Mouse (Mus musculus): ENCODE data around the gene Cnn2.
A peak's percentile ranks its signal among the peaks of the same experiment; 100 is the strongest.
"Not testable (repeated sequence)": the region's sequence is repeated elsewhere in the genome, so short reads cannot be mapped to it uniquely, and the experiment has no call there.

Cnn2 gene

GRCm38 (mm10) chr10:79988506-79989271, at the start of gene Cnn2:
Cnn2 (plus strand) TSS chr10:79988584.
- peak; percentile 51 for DNase-seq (ENCODE audit: low spot score)

GRCm38 (mm10) chr10:79940749-79941148, 47.6 kb upstream of the Cnn2 start:
- no peak for DNase-seq (ENCODE audit: low spot score)

- DNase-seq (ENCODE audit: low spot score), result no peak
These were observed 45.4 kb upstream of the Cnn2 start for GRCm38 (mm10) chr10:79942988-79943387.

GRCm38 (mm10) chr10:79943471-79943901, 44.9 kb upstream of the Cnn2 start:
- no peak for DNase-seq (ENCODE audit: low spot score)

- no peak for DNase-seq (ENCODE audit: low spot score)
These were observed 42.7 kb upstream of the Cnn2 start for GRCm38 (mm10) chr10:79945507-79946234.

- DNase-seq (ENCODE audit: low spot score), result no peak
These were observed 41.5 kb upstream of the Cnn2 start for GRCm38 (mm10) chr10:79946752-79947322.

- no peak for DNase-seq (ENCODE audit: low spot score)
These were observed 40.9 kb upstream of the Cnn2 start for GRCm38 (mm10) chr10:79947502-79947901.

- DNase-seq (ENCODE audit: low spot score), result no peak
These were observed 38.5 kb upstream of the Cnn2 start for GRCm38 (mm10) chr10:79949873-79950272.

- DNase-seq (ENCODE audit: low spot score), result no peak
These were observed 37.7 kb upstream of the Cnn2 start for GRCm38 (mm10) chr10:79950661-79951060.

GRCm38 (mm10) chr10:79953946-79954345, 34.4 kb upstream of the Cnn2 start:
- no peak for DNase-seq (ENCODE audit: low spot score)

- DNase-seq (ENCODE audit: low spot score), result no peak
These were observed 32.7 kb upstream of the Cnn2 start for GRCm38 (mm10) chr10:79955691-79956090.

GRCm38 (mm10) chr10:79956643-79957154, 31.7 kb upstream of the Cnn2 start:
- DNase-seq (ENCODE audit: low spot score), result no peak

- peak; percentile 71 for DNase-seq (ENCODE audit: low spot score)
These were observed 30.1 kb upstream of the Cnn2 start for GRCm38 (mm10) chr10:79958140-79958816.

- not testable (repeated sequence) for DNase-seq (ENCODE audit: low spot score)
These were observed 29.0 kb upstream of the Cnn2 start for GRCm38 (mm10) chr10:79959412-79959811.

GRCm38 (mm10) chr10:79959847-79960601, 28.4 kb upstream of the Cnn2 start, which contains the start of gene Wdr18:
Wdr18 (plus strand) TSS chr10:79960152.
- DNase-seq (ENCODE audit: low spot score), result peak; percentile 99

GRCm38 (mm10) chr10:79960671-79961294, 27.6 kb upstream of the Cnn2 start:
- no peak for DNase-seq (ENCODE audit: low spot score)

- DNase-seq (ENCODE audit: low spot score), result no peak
These were observed 23.7 kb upstream of the Cnn2 start for GRCm38 (mm10) chr10:79964727-79965126.

GRCm38 (mm10) chr10:79965325-79965724, 23.1 kb upstream of the Cnn2 start:
- no peak for DNase-seq (ENCODE audit: low spot score)

- no peak for DNase-seq (ENCODE audit: low spot score)
These were observed 21.4 kb upstream of the Cnn2 start for GRCm38 (mm10) chr10:79966886-79967400.

GRCm38 (mm10) chr10:79968181-79968580, 20.2 kb upstream of the Cnn2 start:
- DNase-seq (ENCODE audit: low spot score), result no peak

GRCm38 (mm10) chr10:79969124-79969568, 19.2 kb upstream of the Cnn2 start:
- no peak for DNase-seq (ENCODE audit: low spot score)

Data from ovary, postnatal 10 days (tissue).